Mouse (Mus musculus): ENCODE measurements around the gene Lrrc36.

Lrrc36 gene

DNA sequence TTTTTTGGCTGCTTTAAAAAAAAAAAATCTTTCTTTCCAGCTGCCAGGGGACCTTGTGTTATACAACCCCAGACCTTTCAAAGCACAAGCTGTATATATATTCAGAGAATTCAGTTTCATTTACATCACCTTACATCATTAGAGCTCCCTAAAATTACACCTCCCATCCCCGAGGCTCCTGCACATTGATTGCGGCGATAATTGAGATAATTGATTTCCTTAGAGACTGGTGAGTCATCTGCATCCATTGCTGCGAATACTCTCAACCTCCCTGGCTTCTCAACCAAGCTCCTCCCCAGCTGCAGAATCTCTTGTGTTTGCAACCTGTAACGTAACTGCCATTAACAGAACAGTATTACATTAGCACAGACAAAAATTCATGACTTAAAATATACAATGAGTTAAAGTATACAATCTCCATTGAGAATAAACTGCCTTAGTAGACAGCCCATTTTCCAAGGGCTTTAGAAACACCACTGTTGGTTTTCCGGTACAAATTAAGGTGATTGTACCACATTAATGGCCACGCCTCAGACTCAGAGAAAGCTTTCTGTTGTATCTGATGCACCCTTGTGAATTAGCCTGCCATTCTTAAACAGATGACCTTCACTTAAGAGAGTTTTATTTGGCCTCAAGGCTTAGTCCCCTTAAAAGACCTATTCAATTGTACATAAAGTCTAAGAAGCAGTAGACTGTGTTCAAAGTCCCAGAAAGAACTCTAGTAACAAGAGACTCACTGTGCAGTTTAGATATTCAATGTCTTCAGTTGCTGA is 18.6 kb downstream of the Lrrc36 start:
- DNase-seq (ENCODE audit: low spot score in 2 of 2) = no peak

DNA sequence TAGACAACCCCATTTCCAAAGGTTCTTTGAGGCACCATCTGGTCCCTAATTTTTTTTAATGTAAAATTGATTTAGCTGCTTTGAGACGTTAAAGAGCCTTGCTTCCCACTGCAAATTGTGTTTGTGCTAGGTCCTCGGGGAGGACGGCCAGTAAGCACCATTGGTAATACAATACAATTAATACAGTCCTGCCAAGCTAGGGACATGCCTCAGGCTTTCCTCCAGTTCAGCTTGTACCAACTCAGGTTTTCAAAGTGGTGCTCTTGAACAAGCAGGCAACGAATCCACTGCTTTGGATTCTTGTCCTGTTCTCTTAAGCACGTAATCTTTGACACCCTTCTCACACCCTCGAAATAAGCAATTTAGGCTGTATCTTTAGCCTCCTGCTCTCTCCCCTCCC is 19.6 kb downstream of the Lrrc36 start:
- no peak for DNase-seq (ENCODE audit: low spot score in 2 of 2)

DNA sequence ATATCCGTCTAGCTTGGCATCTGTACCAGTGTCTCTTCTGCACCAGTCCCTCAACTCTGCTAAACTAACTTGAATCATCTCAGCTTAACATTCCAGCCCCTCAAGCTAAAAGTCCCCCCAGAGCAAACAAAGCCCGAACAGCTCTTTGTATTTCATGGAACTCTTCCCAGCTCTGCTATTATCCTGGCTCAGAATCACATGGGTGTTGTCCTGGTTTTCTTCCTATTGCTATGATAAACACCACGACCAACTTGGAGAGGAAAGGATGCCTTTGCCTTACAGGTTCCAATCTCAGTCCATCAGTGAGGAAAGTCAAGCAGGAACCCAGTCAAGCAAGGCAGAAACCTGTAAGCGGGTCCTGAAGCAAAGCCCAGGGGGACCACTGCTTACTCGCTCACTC is 20.1 kb downstream of the Lrrc36 start:
- peak in 1 of 2 experiments; percentile 9 for DNase-seq (ENCODE audit: low spot score in 2 of 2)

DNA sequence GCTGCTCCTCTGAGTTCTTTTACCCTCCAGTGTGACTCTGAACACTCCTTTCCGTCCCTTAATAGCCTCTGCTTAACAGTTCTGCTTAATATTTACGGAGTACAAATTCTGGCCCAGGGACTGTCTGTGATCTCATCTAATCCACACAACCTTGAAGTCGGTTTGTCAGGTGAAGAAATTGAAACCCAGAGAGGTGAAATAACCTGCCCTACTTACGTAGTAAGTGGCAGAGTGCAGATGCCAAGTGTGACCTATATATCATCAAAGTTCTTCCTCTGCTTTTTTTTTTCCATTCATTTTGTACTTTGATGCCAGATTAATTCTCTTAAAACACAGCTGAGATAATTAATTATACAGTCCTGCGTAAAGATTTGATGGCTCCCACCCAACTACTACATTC is 20.8 kb downstream of the Lrrc36 start:
- peak in 1 of 2 experiments; percentile 9 for DNase-seq (ENCODE audit: low spot score in 2 of 2)

DNA sequence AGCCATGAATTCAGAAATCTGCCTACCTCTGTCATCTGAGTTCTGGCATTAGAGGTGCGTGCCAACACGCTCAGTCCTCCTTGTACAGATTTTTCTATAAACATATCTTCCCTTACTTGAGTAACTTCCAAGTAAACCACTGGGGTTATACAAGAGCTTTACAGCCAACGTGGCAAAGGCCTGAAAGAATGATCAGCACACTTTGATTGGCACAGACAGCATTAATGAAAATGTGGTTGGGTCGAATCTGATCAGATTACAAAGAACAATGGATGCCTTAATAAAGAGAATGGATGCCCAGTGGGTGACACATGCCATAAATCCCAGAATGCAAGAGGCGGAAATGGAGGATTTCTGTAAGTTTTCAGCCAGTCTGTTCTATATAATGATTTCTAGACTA is 22.8 kb downstream of the Lrrc36 start:
- DNase-seq (ENCODE audit: low spot score in 2 of 2) = no peak

DNA sequence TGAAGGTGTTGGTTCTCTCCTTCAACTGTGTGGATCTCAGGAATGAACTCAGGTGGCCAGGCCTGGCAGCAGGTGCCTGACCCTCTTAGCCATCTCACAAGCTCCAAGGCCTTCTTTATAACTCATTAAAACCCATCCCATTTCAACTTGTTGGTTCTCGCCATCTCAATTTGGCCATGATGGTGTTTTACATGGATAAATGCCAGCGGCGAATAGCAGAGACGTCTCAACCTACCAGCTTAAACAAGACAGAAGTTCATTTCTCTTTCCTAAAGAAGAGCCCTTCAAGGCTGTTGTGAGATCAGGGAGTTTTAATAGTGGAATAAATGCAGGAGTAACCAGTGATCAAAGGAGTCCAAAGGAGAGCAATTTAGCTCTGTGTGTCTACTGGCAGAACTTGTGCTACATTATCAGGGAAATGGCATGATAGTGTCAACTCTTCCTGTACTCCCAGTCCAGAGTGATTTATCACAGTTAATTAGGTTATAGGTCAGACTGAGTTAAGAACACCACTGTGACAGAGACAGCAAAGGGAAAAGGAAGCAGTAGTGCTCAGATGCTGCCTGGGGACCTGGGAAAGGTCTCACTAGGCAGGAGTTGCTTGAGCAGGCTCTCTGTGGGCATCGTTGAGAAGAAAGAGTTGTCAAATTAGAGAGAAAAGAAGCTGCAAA is 23.8 kb downstream of the Lrrc36 start:
- no peak for DNase-seq (ENCODE audit: low spot score in 2 of 2)

DNA sequence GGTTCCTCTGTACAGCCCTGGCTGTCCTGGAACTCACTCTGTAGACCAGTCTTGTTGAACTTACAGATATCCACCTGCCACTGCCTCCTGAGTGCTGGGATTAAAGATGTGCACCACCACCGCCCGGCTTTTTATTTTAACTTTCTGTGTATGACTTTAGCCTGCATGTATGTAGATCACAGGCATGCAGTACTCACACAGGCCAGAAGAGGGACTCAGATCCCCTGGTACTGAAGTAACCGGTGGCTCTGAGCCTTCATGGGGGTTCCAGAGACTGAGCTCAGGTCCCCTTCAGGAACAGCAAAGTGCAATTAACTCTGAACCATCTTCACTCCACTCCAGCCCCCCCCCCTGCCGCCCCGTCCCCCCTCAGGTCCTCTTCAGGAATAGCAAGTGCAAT is 25.5 kb downstream of the Lrrc36 start:
- DNase-seq (ENCODE audit: low spot score in 2 of 2) = peak; percentile 35 to 56

DNA sequence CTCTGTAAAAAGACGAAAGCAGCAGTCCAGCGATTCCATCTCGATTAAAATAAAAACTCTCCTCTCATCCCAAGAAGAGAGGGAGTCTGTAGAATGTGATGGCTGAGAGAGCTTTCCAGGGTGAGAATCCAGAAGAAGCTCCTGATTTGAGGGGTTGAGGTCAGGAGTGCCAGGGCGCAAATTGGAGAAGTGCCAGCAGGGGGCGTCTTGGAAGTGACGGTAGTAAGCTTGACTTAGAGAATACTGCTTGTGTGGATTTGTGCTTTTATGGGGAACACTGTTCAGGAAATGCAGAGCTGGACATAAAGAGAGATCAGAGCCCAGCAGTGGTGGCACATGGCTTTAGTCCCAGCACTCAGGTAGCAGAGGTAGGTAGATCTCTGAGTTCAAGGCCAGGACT is 28.1 kb downstream of the Lrrc36 start:
- DNase-seq (ENCODE audit: low spot score in 2 of 2) = peak; percentile 8 to 66

DNA sequence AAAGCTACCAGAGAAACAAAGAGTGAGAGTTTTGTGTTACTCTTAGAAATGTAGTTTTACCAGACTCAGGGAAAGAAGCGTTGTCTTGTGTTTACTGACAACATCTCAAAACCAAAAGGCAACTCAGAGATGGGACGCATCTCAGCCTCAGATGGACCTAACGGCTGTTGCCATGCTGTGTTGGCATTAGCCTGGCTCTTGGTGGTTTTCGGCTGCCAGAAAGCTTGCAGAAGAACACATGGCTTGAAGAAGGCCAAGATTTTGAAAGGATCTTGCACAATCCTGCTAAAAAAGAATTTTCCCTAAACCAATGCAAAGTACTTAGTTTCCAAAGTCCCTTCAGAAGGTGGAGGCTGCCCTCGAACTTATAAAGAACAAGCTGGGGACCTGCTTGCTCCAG is 29.3 kb downstream of the Lrrc36 start:
- DNase-seq (ENCODE audit: low spot score in 2 of 2) = no peak

DNA sequence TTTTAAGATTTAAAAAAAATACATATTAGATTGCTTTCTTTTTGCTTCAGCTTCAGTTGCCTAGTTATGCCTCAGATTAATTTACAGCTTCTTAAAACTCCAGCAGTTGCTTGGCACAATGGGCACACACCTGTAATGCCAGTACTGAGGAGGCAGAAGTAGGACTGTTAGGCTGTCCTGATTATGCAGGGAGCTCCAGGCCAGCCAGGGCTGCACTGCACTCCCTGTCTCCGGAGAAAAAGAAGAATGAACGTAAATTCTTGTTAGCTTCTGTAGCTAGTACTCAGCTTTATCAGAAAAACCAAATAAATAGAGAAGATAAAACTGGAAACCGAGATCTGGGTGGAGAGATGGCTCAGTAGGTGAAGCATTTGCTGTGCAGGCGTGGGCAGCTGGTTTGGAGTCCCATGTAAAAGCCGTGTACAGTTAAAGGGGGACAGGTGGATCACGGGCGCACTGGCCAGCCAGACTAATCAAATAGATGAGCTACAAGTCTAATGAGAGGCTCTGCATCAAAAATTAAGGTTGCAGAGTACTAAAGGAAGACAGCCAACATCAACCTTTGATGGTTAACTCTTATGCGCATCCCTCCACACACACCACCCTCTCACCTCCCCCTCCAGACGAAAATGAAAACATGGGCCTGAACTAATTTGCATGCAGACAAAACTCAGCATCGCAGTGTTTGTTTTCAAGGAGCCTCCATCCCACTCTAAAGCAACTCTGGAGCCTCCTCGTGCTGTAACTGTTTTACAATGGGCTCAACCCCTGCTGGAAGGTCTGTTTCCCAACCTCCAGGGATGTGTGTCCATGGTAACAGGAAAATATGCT is 32.1 kb downstream of the Lrrc36 start:
- DNase-seq (ENCODE audit: low spot score in 2 of 2) = no peak

DNA sequence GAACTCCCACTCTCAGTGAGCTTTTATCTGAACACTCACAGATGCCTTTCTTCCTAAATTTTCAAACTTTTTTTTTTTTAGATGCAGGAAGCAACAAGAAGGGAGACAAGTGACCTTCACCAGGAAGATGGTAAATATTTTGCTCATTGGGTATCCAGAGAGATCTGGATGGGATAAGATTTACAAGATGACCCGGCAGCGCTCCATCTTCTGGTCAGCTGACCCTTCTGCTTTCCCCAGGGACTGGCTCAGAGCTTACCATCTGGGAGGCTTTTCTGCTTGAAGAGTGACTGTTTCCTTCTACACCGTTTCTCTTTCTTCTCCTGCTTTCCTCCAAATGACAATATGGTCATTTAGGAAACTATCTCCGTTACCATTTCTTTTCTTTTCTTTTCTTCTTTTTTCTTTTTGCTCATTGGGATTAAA is 32.8 kb downstream of the Lrrc36 start:
- DNase-seq (ENCODE audit: low spot score in 2 of 2) = no peak

DNA sequence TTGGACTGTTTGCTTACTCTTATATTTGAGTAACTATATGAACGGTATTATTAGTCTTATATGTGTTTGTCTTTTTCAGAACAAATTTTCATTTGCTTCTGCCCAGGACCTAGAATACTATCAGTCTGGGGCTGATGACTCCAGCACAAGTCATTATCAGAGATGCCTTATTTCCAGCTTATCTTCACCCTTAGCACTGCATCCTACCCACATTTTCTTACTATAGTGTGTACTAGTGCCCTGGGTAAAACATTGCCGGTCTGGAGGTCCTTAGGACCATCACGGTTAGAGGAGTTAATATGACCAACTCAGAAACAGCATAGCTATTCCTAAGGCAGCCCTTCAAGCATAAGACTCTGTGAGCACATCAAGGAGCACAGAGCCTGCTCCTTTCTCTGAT is 34.8 kb downstream of the Lrrc36 start:
- DNase-seq (ENCODE audit: low spot score in 2 of 2) = no peak

DNA sequence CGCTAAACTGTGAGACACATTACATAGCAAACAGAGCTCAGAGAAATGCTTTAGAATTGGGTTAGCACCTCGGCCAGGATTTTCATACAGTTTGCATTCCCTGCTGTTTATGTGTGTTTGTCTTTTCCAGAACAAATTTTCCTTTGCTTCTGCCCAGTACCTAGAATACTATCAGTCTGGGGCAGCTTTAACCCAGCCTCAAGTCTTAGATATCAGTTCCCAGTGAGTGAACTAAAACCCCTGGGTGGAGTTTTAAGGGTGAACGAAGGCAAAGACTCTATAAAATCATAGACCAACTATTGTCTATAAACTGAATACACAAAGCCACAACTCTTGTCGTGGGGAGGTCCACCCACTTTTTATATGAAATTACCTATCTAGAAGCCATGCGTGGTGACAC is 35.2 kb downstream of the Lrrc36 start:
- DNase-seq (ENCODE audit: low spot score in 2 of 2) = no peak

DNA sequence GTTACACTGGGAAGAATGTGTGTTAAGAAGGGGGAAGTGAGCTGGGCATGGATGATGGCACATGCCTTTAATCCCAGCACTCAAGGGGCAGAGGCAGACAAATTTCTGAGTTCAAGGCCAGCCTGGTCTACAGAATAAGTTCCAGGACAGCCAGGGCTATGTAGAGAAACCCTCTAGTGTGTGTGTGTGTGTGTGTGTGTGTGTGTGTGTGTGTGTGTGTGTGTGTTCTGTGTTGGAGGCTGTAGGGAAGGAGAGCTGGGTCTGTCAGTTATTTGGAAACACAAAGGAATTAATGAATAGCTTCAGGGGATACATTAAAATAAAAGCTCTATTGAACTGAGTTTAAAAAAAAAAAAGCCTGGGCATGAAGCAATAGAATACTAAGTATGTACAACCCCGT is 37.6 kb downstream of the Lrrc36 start:
- no peak for DNase-seq (ENCODE audit: low spot score in 2 of 2)

DNA sequence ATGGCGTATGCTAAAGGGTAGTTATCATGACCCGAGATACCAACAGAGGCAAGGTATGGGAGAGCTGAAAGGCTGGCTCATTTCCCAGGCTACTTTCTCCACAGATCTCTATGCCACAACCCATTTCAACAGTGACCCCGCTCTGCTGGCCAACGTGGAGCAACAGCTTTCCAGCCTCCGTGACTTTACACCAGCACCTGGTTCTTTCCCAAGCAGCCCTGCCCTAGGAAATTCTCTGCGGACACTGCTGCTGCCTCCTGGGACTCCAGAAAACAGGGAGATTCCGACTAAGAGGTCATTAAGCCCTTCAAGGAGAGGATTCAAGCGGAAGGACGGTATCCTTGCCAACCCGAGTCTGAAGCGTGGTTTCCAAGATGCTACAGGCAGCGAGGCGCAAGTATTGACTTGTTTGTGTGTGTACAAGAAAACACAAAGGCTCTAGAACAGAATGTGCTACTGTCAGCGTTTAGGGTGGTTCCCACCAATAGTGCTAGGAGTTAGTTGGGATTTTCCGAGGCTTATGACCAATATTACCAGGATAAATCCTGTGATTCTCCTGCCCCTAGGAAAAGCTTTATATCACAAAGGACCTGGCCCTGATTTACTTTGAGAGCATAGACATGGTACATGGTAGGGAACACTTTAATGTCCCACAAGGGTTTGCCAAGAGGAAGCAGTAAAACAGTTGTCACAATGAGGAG is 38.7 kb downstream of the Lrrc36 start:
- DNase-seq (ENCODE audit: low spot score in 2 of 2) = no peak

DNA sequence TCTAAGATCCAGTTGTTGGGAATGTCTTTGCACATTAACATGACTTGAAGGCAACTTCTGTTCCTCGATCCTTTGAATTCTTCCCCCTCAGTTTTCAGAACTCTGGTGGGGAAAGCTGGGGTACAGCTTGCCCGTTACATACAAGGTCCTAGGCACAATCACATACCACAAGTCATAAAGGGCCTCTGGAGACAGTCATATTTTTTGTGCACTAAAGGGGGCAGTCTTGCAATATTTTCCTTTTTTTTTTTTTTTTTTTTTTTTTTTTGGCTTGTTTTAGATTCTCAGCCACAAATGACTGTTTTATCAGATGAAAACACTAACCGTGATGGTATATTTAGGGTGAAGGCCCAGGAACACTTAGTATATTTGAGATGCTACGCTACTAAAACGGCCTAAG is 39.9 kb downstream of the Lrrc36 start:
- no peak for DNase-seq (ENCODE audit: low spot score in 2 of 2)

DNA sequence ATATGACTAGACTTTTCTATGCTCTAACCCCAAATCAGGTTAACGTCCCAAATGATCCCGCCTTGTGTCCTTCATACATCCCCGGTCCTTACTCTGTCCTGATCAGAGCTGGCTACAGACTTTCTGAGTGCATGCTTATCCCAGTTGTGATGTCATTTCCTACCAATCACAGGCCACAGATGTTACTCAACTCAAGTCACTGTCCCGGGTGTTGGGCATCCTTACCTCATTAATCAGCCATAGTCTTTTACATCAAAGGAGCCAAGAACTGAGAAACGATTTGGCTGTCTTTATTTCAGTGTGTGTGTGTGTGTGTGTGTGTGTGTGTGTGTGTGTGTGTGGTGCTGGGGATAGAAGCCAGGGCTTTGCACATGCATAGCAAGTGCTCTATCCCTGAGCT is 40.7 kb downstream of the Lrrc36 start:
- no peak for DNase-seq (ENCODE audit: low spot score in 2 of 2)

DNA sequence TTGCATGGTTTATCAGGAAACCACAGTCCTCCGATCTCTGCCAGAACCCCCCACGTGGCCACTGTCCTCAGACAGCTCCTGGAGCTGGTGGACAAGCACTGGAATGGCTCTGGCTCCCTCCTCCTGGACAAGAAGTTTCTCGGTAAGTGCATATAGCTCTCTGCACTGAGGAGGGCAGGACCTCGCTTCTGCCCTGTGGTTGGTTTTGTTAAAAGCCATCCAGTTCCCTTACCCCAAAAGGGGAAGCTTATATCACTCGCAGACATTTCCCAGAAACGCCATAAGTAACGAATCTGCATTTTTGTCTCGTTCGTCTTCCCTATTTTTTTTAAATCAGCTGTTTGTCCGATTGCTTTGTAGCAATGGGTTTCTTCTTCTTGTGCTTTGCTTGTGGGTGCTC is 41.8 kb downstream of the Lrrc36 start:
- no peak for DNase-seq (ENCODE audit: low spot score in 2 of 2)

DNA sequence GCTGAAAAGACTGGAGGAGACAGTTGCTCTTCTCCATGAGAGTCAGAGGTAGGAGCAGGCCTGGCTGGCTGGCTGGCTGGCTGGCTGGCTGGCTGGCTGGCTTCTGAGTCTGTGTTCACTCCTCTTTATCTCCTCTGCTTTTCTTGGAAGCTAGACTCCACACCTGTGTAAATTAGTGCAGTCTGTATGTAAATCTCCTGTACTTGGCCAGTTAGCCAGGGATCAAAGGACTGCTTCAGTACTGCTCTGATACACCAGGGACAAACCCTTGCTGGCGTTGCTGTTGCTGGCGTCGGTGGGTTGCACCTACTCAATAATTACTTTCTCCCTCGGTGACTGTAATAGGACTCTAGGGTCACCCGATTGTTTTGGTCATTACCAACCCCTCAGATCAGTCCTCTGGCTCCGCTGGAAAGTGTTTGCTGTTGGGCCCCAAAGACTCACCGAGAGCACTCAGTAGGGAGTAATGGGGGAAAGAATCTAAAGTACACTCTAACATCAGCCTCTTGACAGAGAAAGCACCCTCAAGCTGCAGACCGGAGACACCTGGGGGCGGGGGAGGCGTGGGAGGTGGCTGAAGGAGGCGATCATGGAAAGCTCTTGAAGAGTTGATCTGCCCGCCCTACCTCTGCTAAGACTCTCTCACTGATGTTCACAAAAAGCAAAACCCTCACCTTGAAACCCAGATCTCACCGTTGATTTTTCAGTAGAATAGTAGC is 47.9 kb downstream of the Lrrc36 start:
- DNase-seq (ENCODE audit: low spot score in 2 of 2) = no peak

DNA sequence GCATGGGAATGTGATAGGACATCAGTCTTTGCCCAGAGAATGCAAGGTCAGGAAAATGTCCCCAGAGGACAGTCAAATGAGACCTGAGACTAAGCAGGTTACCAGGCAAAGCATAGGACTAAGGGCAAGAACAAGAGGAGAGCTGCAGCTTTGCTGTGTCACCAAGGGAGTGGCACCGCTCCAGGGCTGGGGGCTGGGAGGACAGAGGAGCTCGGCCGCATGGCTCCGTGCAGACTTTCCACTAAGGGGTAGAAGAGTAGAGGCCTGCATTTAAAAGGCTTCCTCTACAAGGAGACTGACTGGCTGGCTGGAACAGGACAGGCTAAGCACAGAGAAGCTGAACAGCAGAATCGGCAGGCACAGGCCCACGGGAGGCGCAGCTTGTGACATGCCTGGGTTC is 51.2 kb downstream of the Lrrc36 start:
- no peak for DNase-seq (ENCODE audit: low spot score in 2 of 2)

DNA sequence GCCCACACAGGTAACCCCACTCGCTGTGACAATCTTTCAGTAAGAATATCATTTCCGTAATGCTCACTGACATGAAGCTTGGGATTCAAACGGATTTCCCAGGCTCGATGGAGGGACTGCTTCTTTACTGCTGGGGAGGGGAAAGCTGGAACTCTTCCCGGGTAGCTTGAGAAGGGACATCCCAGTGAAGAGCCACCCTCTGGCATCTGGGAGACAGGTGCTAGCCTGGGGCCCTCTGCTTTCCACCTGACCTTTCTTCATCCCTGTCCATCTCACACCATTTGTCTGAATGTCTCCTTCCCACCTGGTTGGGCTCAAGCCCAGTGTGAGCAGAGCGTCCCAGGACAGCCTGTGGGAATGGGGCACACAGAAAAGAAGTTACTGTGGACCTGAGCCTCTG is 52.9 kb downstream of the Lrrc36 start:
- DNase-seq (ENCODE audit: low spot score in 2 of 2) = no peak

All from thymus, postnatal 10 days (tissue).